Mouse (Mus musculus): Measurements from ENCODE around the gene Tcf15. TPM values are rescaled to one million over a fixed set of nuclear protein-coding genes. Genes with fewer than 3 reads are reported as not detected.

The Tcf15 gene
- total and polyA plus RNA-seq, 3 experiments: 25.9 to 32.1 (median 26.7) TPM

- Histone ChIP-seq H3K4me1 (ENCODE audit: control insufficient read depth, insufficient read depth, low read length) (peaks cover 11% of the 10 kb centered on the region), H3K27ac (peak overlapping the region; percentile 42), H3K9ac (ENCODE audit: low read depth, low read length) (peak overlapping the region; percentile 12), H3K79me2 (replicated peaks; ENCODE audit: control insufficient read depth, insufficient read depth, low read length) (no peaks in the 10 kb centered on the region), H3K4me3 (no peak overlapping the region), H3K36me3 (ENCODE audit: control insufficient read depth, insufficient read depth, low read length) (peaks cover 2% of the 10 kb centered on the region; the same call in 1 of the 2 replicates), H3K27me3 (ENCODE audit: control insufficient read depth, insufficient read depth, low read length) (no peaks in the 10 kb centered on the region)
- 51% methylated on average over 6 of the region's 6 CpGs for WGBS
- peak in 1 of 2 experiments; percentile 16 for DNase-seq
- no peak for TF ChIP-seq POLR2A (IDR thresholded peaks at IDR 0.05; ENCODE audit: insufficient read depth, low read depth, low read length)
- intact Hi-C loops (cut with DNase I): no loop called here
These were observed 13.1 kb downstream of the Tcf15 start for GRCm38 (mm10) chr2:152156471-152156870.

DNA sequence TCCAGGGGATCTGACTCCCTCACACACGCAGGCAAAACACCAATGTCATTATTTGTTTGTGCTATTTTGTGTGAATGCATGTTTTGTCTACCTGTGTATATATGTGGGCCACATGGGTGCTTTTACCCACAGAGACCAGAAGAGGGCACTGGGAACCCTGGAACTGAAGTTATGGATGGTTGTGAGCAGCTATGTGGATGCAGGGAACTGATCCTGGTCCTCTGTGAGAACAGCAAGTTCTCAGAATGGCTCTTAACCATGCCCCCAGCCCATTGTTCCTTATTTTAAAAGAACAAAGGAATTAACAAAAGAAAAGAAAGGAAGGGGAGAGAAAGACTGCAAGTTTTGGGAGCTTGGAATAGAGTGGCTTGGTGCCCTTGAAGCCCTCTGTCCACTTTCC lies 16.1 kb downstream of the Tcf15 start:
- no peak overlapping the region for H3K9ac ChIP-seq (ENCODE audit: low read depth, low read length)
- intact Hi-C loops (cut with DNase I): no loop called here
- no peaks in the 10 kb centered on the region for H3K79me2 ChIP-seq (replicated peaks; ENCODE audit: control insufficient read depth, insufficient read depth, low read length)
- no peak overlapping the region for H3K4me3 ChIP-seq
- H3K4me1 ChIP-seq (ENCODE audit: control insufficient read depth, insufficient read depth, low read length): peaks cover 11% of the 10 kb centered on the region
- H3K27me3 ChIP-seq (ENCODE audit: control insufficient read depth, insufficient read depth, low read length): no peaks in the 10 kb centered on the region
- no peak overlapping the region for H3K27ac ChIP-seq
- no peak for DNase-seq
- TF ChIP-seq CTCF (IDR thresholded peaks at IDR 0.05): 0 out of 2 replicates have a peak, but pooled peaks have one; percentile 15
- TF ChIP-seq EP300 (IDR thresholded peaks at IDR 0.05; ENCODE audit: insufficient read depth, low read depth, low read length): no peak
- 97% methylated on average over 1 of the region's 1 CpGs for WGBS
- peaks cover 2% of the 10 kb centered on the region; the same call in 1 of the 2 replicates for H3K36me3 ChIP-seq (ENCODE audit: control insufficient read depth, insufficient read depth, low read length)

DNA sequence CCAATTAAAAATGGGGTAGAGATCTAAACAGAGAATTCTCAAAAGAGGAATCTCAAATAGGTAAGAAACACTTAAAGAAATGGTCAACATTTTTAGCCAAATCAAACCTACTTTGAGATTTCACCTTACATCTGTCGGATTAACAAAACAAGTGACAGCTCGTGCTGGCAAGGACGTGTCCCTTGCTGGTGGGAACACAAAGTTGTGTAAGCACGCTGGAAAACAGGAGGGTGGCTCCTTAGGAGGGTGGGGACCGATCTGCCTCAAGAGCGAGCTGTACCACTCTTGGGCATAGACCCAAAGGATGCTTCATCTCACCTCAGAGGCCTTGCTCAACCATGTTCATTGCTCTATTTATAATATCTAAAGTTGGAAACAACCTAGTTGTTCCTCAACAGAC lies 22.9 kb downstream of the Tcf15 start:
- no peaks in the 10 kb centered on the region for H3K79me2 ChIP-seq (replicated peaks; ENCODE audit: control insufficient read depth, insufficient read depth, low read length)
- DNase-seq: no peak
- 92% methylated on average over 6 of the region's 6 CpGs for WGBS
- no peaks in the 10 kb centered on the region for H3K27me3 ChIP-seq (ENCODE audit: control insufficient read depth, insufficient read depth, low read length)
- H3K4me1 ChIP-seq (ENCODE audit: control insufficient read depth, insufficient read depth, low read length): peaks cover 6% of the 10 kb centered on the region
- TF ChIP-seq CTCF (IDR thresholded peaks at IDR 0.05): no peak
- peaks cover 3% of the 10 kb centered on the region; the same call in 1 of the 2 replicates for H3K36me3 ChIP-seq (ENCODE audit: control insufficient read depth, insufficient read depth, low read length)
- no peak overlapping the region for H3K27ac ChIP-seq
- intact Hi-C loops (cut with DNase I): no loop called here
- no peak overlapping the region for H3K9ac ChIP-seq (ENCODE audit: low read depth, low read length)
- H3K4me3 ChIP-seq: no peak overlapping the region

DNA sequence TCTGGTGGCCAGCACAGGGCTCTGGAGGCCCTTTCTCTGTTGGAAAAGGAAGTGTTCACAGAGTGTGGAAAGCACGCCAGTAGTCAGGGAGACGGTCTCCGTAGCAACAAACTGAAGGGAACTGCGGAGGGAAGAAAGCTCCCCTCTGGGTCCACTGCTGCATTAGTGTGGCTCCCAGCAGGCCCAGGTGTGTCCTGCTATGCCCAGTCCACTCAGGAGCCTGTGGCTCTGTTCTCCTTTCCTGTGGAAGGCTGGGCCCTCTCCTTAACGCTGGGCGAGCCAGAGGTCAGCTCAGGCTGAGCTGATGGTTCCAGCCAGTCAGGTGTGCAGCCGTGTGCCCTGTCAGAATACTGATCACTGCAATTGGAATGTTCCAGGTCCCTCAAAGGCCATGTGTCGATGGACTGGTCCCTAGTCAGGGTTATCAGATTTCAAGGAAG lies 24.5 kb downstream of the Tcf15 start:
- peak; percentile 72 to 80 for DNase-seq
- H3K79me2 ChIP-seq (replicated peaks; ENCODE audit: control insufficient read depth, insufficient read depth, low read length): no peaks in the 10 kb centered on the region
- peak overlapping the region; percentile 57 for H3K27ac ChIP-seq
- peaks cover 3% of the 10 kb centered on the region; the same call in 1 of the 2 replicates for H3K36me3 ChIP-seq (ENCODE audit: control insufficient read depth, insufficient read depth, low read length)
- no peak overlapping the region for H3K9ac ChIP-seq (ENCODE audit: low read depth, low read length)
- H3K4me1 ChIP-seq (ENCODE audit: control insufficient read depth, insufficient read depth, low read length): peaks cover 6% of the 10 kb centered on the region
- no peaks in the 10 kb centered on the region for H3K27me3 ChIP-seq (ENCODE audit: control insufficient read depth, insufficient read depth, low read length)
- 17% methylated on average over 8 of the region's 8 CpGs for WGBS
- TF ChIP-seq CTCF (IDR thresholded peaks at IDR 0.05) (no peak), EP300 (IDR thresholded peaks at IDR 0.05; ENCODE audit: insufficient read depth, low read depth, low read length) (0 out of 2 replicates have a peak, but pooled peaks have one; percentile 51), POLR2A (IDR thresholded peaks at IDR 0.05; ENCODE audit: insufficient read depth, low read depth, low read length) (0 out of 2 replicates have a peak, but pooled peaks have one; percentile 16)
- intact Hi-C loops (cut with DNase I): no loop called here
- H3K4me3 ChIP-seq: no peak overlapping the region

DNA sequence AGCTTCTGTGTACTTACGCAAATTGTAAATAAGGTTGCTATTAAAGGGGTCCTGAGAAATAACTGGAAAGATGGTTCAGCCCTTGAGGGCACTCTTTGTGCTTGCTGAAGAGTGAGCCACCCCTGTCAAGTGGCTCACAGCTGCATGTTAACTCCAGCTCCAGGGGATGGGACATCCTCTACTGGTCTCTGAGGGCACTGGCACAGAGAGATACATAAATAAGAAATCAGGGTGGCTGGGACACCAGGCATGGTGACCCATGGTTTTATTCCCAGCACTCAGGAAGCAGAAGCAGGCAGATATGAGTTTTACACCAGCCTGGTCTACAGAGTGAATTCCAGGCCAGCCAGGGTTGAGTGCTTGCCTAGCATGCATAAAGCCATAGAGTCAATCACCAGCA lies 26.0 kb downstream of the Tcf15 start:
- Histone ChIP-seq H3K4me1 (ENCODE audit: control insufficient read depth, insufficient read depth, low read length) (peaks cover 6% of the 10 kb centered on the region), H3K27ac (no peak overlapping the region), H3K27me3 (ENCODE audit: control insufficient read depth, insufficient read depth, low read length) (no peaks in the 10 kb centered on the region), H3K36me3 (ENCODE audit: control insufficient read depth, insufficient read depth, low read length) (peaks cover 3% of the 10 kb centered on the region; the same call in 1 of the 2 replicates), H3K9ac (ENCODE audit: low read depth, low read length) (no peak overlapping the region), H3K79me2 (replicated peaks; ENCODE audit: control insufficient read depth, insufficient read depth, low read length) (no peaks in the 10 kb centered on the region), H3K4me3 (no peak overlapping the region)
- WGBS: 100% methylated on average over 1 of the region's 1 CpGs
- DNase-seq: no peak
- TF ChIP-seq EP300 (IDR thresholded peaks at IDR 0.05; ENCODE audit: insufficient read depth, low read depth, low read length) (no peak), POLR2A (IDR thresholded peaks at IDR 0.05; ENCODE audit: insufficient read depth, low read depth, low read length) (no peak), CTCF (IDR thresholded peaks at IDR 0.05) (no peak)
- intact Hi-C loops (cut with DNase I): no loop called here

- H3K4me3 ChIP-seq: no peak overlapping the region
- no peak for TF ChIP-seq EP300 (IDR thresholded peaks at IDR 0.05; ENCODE audit: insufficient read depth, low read depth, low read length)
- TF ChIP-seq POLR2A (IDR thresholded peaks at IDR 0.05; ENCODE audit: insufficient read depth, low read depth, low read length): no peak
- TF ChIP-seq CTCF (IDR thresholded peaks at IDR 0.05): no peak
- WGBS: 92% methylated on average over 3 of the region's 3 CpGs
- H3K4me1 ChIP-seq (ENCODE audit: control insufficient read depth, insufficient read depth, low read length): peaks cover 6% of the 10 kb centered on the region
- H3K36me3 ChIP-seq (ENCODE audit: control insufficient read depth, insufficient read depth, low read length): no peaks in the 10 kb centered on the region
- intact Hi-C loops (cut with DNase I): no loop called here
- no peak overlapping the region for H3K9ac ChIP-seq (ENCODE audit: low read depth, low read length)
- H3K27me3 ChIP-seq (ENCODE audit: control insufficient read depth, insufficient read depth, low read length): no peaks in the 10 kb centered on the region
- DNase-seq: no peak
- H3K27ac ChIP-seq: no peak overlapping the region
- no peaks in the 10 kb centered on the region for H3K79me2 ChIP-seq (replicated peaks; ENCODE audit: control insufficient read depth, insufficient read depth, low read length)
These were observed 31.5 kb downstream of the Tcf15 start for GRCm38 (mm10) chr2:152174861-152175260.

Measured in heart, adult 2 months (tissue).